Mouse (Mus musculus) brain, embryonic 14.5 days (tissue): ENCODE data around the gene Cpn2.

ENCODE experiments used
- CTCF ChIP-seq: fragments of 200-500 bp; IDR thresholded peaks from 2 replicates; pipeline ENCODE4 v1.5.1; 2012; ENCODE audit warnings: inconsistent platforms, mild to moderate bottlenecking, moderate library complexity, borderline replicate concordance; ENCODE audit not compliant: insufficient read depth, insufficient read length; ENCODE audit errors: extremely low read depth
- POLR2A ChIP-seq: fragments of 200-500 bp; IDR thresholded peaks from 2 replicates; pipeline ENCODE4 v1.6.1; 2012; ENCODE audit warnings: mild to moderate bottlenecking, inconsistent platforms, borderline replicate concordance; ENCODE audit not compliant: poor library complexity, insufficient read depth, insufficient read length, severe bottlenecking; ENCODE audit errors: extremely low read depth

DNA sequence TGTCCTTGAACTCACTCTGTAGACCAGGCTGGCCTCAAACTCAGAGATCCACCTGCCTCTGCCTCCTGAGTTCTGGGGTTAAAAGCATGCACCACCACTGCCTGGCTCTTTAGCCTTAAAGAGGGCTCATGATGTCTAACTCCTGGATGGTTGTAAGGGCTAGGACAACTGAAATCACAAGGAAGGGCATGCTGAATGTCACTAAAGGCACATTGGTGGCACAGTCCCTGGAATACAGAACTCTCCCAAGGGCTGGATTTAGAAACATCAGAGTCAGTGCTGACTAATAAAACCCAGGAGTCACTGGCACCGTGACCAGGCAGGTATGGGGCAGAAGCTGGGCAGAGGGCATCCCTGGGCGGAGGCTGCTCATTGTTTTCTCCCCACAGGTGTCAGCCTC, 36.1 kb upstream of the Cpn2 start:
- no peak for TF ChIP-seq CTCF
- TF ChIP-seq POLR2A, result no peak
